Mouse (Mus musculus): ENCODE data around the gene Arpc3. TPM values are rescaled to one million over a fixed set of nuclear protein-coding genes. Genes with fewer than 3 reads are reported as not detected.

Arpc3 gene
- polyA plus RNA-seq, 1 experiment from 2014 or later, result 152 TPM

DNA sequence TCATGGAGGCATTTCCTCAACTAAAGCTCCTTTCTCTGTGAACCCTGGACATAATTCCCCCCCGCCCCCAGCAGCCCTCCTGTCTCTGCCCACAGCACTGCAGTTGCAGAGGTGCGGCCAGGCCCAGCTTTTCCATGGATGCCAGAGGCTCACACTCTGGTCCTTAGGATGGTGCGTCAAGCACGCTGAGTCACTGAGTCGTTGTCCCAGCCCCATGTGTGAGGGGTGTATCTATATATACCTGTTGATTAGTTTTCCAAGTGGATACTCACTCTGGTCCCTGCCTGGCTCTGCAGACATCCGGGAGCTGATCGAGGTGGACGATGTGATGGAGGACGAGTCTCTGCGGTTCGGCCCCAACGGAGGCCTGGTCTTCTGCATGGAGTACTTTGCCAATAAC, 13.5 kb upstream of the Arpc3 start:
- Histone ChIP-seq H3K4me1 (peaks cover 6% of the 10 kb centered on the region), H3K27me3 (no peaks in the 10 kb centered on the region), H3K4me2 (no peak overlapping the region), H3K9ac (no peak overlapping the region), H3K36me3 (peaks cover 40% of the 10 kb centered on the region), H3K9me3 (no peaks in the 10 kb centered on the region), H3K4me3 (no peak overlapping the region), H3K27ac (no peak overlapping the region)
- 90% methylated on average over 12 of the region's 12 CpGs for WGBS
- no peak for ATAC-seq (ENCODE audit: borderline replicate concordance, extremely low read depth, low FRiP score, low TSS enrichment)

DNA sequence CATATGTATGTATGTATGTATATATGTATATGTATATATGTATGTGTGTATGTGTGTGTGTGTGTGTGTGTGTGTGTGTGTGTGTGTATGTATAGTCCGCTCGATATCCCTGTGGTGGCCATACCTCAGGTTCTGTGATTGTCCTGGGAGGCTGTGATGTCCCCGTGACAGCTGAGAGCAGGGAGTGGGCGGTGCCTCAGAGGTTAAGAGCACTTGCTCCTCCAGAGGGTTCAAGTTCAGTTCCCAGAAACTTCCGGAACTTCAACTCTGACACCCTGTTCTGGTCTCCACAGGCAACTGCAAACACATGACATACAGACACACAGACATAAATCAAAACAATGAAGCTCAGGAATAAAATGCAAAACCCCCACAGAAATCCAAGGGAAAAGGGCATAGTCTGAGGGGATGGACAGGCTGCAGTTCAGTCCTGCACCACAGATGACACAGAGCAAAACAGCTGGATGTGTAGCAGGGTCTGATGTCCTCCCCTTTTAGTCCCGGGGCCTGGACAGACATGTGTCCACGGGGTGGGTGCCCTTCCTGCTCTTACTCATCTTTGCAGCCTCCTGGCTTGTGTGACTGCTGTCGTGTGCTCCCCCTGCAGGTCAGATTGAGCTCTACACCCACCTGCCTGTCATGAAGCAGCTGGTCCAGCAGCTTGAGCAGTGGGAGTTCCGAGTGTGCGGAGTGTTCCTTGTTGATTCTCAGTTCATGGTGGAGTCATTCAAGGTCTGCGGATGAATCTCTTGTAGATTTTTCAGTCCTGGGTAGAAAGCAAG, 12.1 kb upstream of the Arpc3 start:
- Histone ChIP-seq H3K4me2 (no peak overlapping the region), H3K9me3 (no peaks in the 10 kb centered on the region), H3K4me3 (no peak overlapping the region), H3K27ac (no peak overlapping the region), H3K9ac (no peak overlapping the region), H3K4me1 (no peaks in the 10 kb centered on the region), H3K27me3 (no peaks in the 10 kb centered on the region), H3K36me3 (peaks cover 36% of the 10 kb centered on the region)
- ATAC-seq (ENCODE audit: borderline replicate concordance, extremely low read depth, low FRiP score, low TSS enrichment), result peak; percentile 55; the same call in 1 of the 2 replicates
- WGBS, result 47% methylated on average over 11 of the region's 11 CpGs

- H3K9me3 ChIP-seq, result no peaks in the 10 kb centered on the region
- no peak overlapping the region for H3K27ac ChIP-seq
- H3K36me3 ChIP-seq, result no peaks in the 10 kb centered on the region
- no peak overlapping the region for H3K4me2 ChIP-seq
- ATAC-seq (ENCODE audit: borderline replicate concordance, extremely low read depth, low FRiP score, low TSS enrichment), result no peak
- no peak overlapping the region for H3K4me3 ChIP-seq
- no peaks in the 10 kb centered on the region for H3K27me3 ChIP-seq
- H3K4me1 ChIP-seq, result peaks cover 13% of the 10 kb centered on the region
- no peak overlapping the region for H3K9ac ChIP-seq
- 89% methylated on average over 5 of the region's 5 CpGs for WGBS
These were observed 1.7 kb upstream of the Arpc3 start for GRCm38 (mm10) chr5:122390006-122390405.

DNA sequence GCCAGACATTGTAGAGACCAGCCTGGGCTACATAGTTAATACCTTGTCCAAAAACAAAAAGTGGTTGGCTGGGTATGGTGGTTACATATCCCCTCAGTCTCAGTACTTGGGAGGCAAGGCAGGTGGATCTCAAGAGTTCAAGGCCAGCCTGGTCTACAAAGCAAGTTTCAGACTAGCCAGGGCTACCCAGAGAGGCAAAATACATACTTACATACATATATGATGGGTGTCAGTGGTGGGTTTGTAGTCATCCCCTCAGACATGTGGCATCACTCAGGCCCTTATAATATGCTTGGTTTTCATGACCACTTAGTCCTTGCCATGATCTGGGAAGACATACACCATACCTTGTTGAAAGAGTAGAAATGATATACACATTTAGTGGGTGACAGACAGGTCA, 1.0 kb upstream of the Arpc3 start:
- ATAC-seq (ENCODE audit: borderline replicate concordance, extremely low read depth, low FRiP score, low TSS enrichment), result no peak
- Histone ChIP-seq H3K9me3 (no peaks in the 10 kb centered on the region), H3K36me3 (no peaks in the 10 kb centered on the region), H3K4me3 (no peak overlapping the region), H3K4me2 (no peak overlapping the region), H3K4me1 (peaks cover 13% of the 10 kb centered on the region), H3K27me3 (no peaks in the 10 kb centered on the region), H3K9ac (no peak overlapping the region), H3K27ac (no peak overlapping the region)

GRCm38 (mm10) chr5:122391178-122391785, 396 bp upstream of the Arpc3 start:
- Histone ChIP-seq H3K4me1 (peaks cover 13% of the 10 kb centered on the region), H3K9me3 (no peaks in the 10 kb centered on the region), H3K36me3 (no peaks in the 10 kb centered on the region), H3K9ac (no peak overlapping the region), H3K27ac (no peak overlapping the region), H3K27me3 (no peaks in the 10 kb centered on the region), H3K4me2 (peak overlapping the region; percentile 75), H3K4me3 (peak overlapping the region; percentile 83)
- WGBS, result 44% methylated on average over 16 of the region's 16 CpGs
- no peak for ATAC-seq (ENCODE audit: borderline replicate concordance, extremely low read depth, low FRiP score, low TSS enrichment)

DNA sequence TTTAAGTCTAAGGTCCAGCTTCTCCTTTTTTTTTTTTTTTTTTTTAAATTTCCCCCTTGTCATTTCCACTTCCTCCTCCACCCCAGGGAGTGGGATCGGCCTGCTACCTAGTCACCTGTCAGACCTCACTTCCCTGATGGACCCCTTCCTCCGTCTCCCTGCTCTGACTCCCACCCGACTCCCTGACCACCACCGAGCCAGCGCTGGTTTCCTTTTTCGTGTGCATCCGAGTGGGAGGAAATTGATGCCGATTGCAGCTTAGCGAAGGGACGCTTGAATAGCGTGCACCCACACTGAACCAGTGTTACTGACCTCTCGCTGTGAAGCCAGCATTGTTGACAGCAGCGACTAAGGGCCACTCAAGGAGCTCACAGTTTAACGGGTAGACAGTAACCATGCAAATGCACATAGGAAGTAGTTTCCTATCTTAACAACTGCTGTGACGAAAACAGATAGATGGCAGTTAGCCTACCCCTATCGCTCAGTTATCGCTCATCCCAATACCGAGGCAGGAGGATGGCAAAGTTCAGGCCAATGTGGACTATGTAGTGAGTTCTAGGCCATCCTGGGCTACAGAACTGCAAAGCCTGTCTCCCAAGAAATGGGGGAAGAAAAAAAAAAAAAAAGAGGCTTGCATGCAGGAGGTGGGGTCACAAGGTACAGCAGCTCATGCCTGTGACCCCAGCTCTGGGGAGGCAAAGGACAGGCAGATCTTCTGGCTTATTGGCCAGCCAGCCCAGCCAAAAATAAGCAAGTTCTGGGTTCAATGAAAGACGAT, 738 bp downstream of the Arpc3 start:
- Histone ChIP-seq H3K4me2 (peak overlapping the region; percentile 75), H3K36me3 (peaks cover 6% of the 10 kb centered on the region; the same call in 1 of the 2 replicates), H3K9me3 (no peaks in the 10 kb centered on the region), H3K9ac (peak overlapping the region; percentile 74), H3K27me3 (no peaks in the 10 kb centered on the region), H3K27ac (peak overlapping the region; percentile 41; the same call in 1 of the 2 replicates), H3K4me3 (peak overlapping the region; percentile 83), H3K4me1 (peaks cover 13% of the 10 kb centered on the region)
- no peak for ATAC-seq (ENCODE audit: borderline replicate concordance, extremely low read depth, low FRiP score, low TSS enrichment)
- 11% methylated on average over 19 of the region's 19 CpGs for WGBS

- ATAC-seq (ENCODE audit: borderline replicate concordance, extremely low read depth, low FRiP score, low TSS enrichment), result no peak
- Histone ChIP-seq H3K27me3 (no peaks in the 10 kb centered on the region), H3K27ac (no peak overlapping the region), H3K4me2 (no peak overlapping the region), H3K4me3 (no peak overlapping the region), H3K9ac (no peak overlapping the region), H3K36me3 (peaks cover 10% of the 10 kb centered on the region; the same call in 1 of the 2 replicates), H3K4me1 (peaks cover 13% of the 10 kb centered on the region), H3K9me3 (no peaks in the 10 kb centered on the region)
- 45% methylated on average over 2 of the region's 2 CpGs for WGBS
These were observed 2.2 kb downstream of the Arpc3 start for GRCm38 (mm10) chr5:122393887-122394286.

GRCm38 (mm10) chr5:122396791-122397190, 5.1 kb downstream of the Arpc3 start:
- ATAC-seq (ENCODE audit: borderline replicate concordance, extremely low read depth, low FRiP score, low TSS enrichment), result peak; percentile 16; the same call in 1 of the 2 replicates
- H3K27ac ChIP-seq, result peak overlapping the region; percentile 87
- peak overlapping the region; percentile 22; the same call in 1 of the 2 replicates for H3K4me2 ChIP-seq
- H3K9ac ChIP-seq, result no peak overlapping the region
- peak overlapping the region; percentile 17; the same call in 1 of the 2 replicates for H3K4me3 ChIP-seq
- no peaks in the 10 kb centered on the region for H3K9me3 ChIP-seq
- H3K36me3 ChIP-seq, result peaks cover 17% of the 10 kb centered on the region; the same call in 1 of the 2 replicates
- H3K27me3 ChIP-seq, result no peaks in the 10 kb centered on the region
- 78% methylated on average over 10 of the region's 10 CpGs for WGBS
- peaks cover 23% of the 10 kb centered on the region for H3K4me1 ChIP-seq

DNA sequence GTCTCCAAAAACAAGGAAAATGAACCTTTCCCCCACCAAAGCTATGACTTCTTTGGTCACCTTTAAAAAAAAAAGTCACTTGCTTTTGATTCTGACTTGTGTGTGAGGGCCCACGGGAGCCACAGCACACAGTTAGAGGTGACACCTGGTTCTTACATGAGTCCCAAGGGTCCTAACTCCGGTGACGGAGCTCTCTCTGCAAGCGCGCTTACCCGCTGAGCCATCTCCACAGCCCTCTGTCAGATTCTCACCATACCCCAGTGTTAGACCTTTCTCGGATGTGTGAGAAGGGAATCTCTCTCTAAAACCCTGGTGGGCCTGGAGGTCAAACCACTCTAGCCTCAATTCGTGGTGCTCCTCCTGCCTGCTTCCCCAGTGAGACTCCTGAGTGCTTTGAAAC, 5.8 kb downstream of the Arpc3 start:
- Histone ChIP-seq H3K4me2 (no peak overlapping the region), H3K36me3 (peaks cover 24% of the 10 kb centered on the region), H3K4me1 (peaks cover 23% of the 10 kb centered on the region), H3K27me3 (no peaks in the 10 kb centered on the region), H3K9ac (no peak overlapping the region), H3K27ac (peak overlapping the region; percentile 41), H3K9me3 (no peaks in the 10 kb centered on the region), H3K4me3 (no peak overlapping the region)
- 88% methylated on average over 8 of the region's 8 CpGs for WGBS
- ATAC-seq (ENCODE audit: borderline replicate concordance, extremely low read depth, low FRiP score, low TSS enrichment), result no peak

- H3K4me3 ChIP-seq, result no peak overlapping the region
- 85% methylated on average over 8 of the region's 8 CpGs for WGBS
- no peak overlapping the region for H3K9ac ChIP-seq
- H3K27me3 ChIP-seq, result no peaks in the 10 kb centered on the region
- no peaks in the 10 kb centered on the region for H3K9me3 ChIP-seq
- no peak overlapping the region for H3K27ac ChIP-seq
- H3K36me3 ChIP-seq, result peaks cover 47% of the 10 kb centered on the region
- ATAC-seq (ENCODE audit: borderline replicate concordance, extremely low read depth, low FRiP score, low TSS enrichment), result no peak
- no peak overlapping the region for H3K4me2 ChIP-seq
- H3K4me1 ChIP-seq, result peaks cover 14% of the 10 kb centered on the region; the same call in 1 of the 2 replicates
These were observed 8.2 kb downstream of the Arpc3 start for GRCm38 (mm10) chr5:122399871-122400270.

- H3K27ac ChIP-seq, result no peak overlapping the region
- no peaks in the 10 kb centered on the region for H3K9me3 ChIP-seq
- peaks cover 56% of the 10 kb centered on the region for H3K36me3 ChIP-seq
- no peak overlapping the region for H3K4me2 ChIP-seq
- H3K9ac ChIP-seq, result no peak overlapping the region
- peak; percentile 59; the same call in 1 of the 2 replicates for ATAC-seq (ENCODE audit: borderline replicate concordance, extremely low read depth, low FRiP score, low TSS enrichment)
- H3K4me1 ChIP-seq, result peaks cover 14% of the 10 kb centered on the region; the same call in 1 of the 2 replicates
- WGBS, result 54% methylated on average over 18 of the region's 18 CpGs
- H3K27me3 ChIP-seq, result no peaks in the 10 kb centered on the region
- no peak overlapping the region for H3K4me3 ChIP-seq
These were observed 9.1 kb downstream of the Arpc3 start for GRCm38 (mm10) chr5:122400628-122401302.

Data from lung, embryonic 15.5 days (tissue).